Mouse (Mus musculus) central nervous system, embryonic 11.5 days (tissue): ENCODE results near the gene Sytl3. TPM values are rescaled to one million over a fixed set of nuclear protein-coding genes. Genes with fewer than 3 reads are reported as not detected.

Experiments
- polyA plus RNA-seq: library from polyadenylated mRNA; depleted of rRNA; stranded (reverse); fragments of >200 nt; gene quantifications from 2 replicates; pipeline ENCODE4 v1.2.3, GENCODE M21; 2012; rRNA removed

Sytl3 gene
- polyA plus RNA-seq, result 0.13 and 0.15 TPM in 2 replicates

DNA sequence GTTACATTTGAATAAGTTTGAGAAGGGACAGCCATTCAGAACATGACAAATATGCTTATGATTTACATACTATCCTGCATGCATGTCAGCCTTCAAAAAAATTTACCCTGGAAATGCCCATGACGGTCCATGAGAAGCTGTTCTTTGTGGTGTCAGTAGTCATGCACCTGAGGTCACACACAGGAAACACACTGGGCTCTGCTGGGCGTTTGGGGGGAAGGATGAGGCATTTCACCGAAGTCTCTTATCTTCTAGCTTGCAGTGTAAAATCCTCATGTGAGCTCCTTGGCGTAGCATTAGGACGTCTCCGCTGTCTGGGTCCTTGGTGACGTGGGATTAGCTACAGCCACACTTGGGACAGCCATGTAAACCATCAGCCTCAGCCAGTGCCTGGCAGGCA, at the start of gene Sytl3:
TSS of gene Sytl3 (plus strand) at position 293 of the 400 bp plus-strand sequence.

DNA sequence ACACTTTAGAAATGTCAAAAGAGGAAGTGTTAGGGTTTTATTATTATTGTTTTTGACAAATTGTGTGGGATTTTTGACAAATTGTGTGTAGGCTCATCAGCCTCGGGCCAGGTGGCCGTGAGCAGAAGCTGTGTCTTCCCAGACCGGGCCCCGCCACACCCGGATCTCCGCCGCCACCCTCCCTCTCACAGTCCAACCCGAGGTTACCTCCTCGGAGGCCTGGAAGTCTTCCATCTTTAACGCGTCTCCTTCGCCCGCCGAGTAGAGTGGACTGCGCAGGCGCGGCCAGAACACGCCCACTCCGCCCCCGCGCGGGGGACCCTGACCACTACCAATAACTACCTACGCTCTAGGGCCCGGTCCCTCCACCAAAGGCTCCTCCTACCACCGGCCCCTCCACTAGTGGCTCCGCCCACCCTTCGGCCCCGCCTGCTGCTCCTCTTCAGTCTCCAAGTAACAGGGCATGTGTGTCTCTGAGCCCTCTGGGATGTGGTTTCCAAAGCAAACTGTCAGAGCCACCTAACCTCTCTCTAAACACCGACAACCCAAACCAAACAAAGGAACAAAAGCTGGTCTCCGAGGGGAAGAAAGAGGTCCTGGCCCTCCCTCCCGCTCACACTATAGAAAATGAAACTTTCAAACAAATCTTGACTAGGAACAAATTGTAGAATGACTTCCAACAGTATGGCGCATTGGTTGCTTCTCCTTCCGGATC, 3.2 kb upstream of the Sytl3 start, which contains the start of gene Dynlt1f:
TSS of gene Dynlt1f (minus strand) at position 334 of the 715 bp plus-strand sequence.

DNA sequence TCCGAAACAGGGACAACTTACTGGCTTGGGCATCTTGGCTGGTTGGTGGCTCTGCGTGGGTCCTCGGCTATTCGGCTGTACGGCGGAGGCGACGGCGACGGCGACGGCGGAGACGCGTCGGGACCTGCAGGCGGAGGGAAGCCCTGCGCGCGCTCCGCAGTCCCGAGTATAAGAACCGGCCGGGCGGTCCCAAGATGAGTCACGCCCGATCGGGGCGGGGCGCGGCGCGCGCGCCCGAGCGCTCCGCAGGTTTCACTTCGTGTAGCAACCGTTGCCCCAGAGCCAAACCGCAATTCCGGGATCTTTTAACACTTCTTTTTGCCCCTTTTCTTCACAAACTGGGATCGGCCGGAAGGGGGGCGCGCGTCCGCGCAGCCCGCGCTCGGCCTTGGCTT, 123.7 kb downstream of the Sytl3 start, which contains the start of gene Ezr:
TSS of gene Ezr (minus strand) at position 174 of the 395 bp plus-strand sequence.

Other genes with a start within 250 kb of the Sytl3 start
- 281 and 648 TPM in 2 replicates for gene Dynlt1b, start 229.0 kb upstream of the Sytl3 start, polyA plus RNA-seq
- 23.1 and 53.7 TPM in 2 replicates for gene Dynlt1c, start 57.4 kb upstream of the Sytl3 start, polyA plus RNA-seq
- gene Dynlt1f, start 3.2 kb upstream of the Sytl3 start, polyA plus RNA-seq, result 141 and 363 TPM in 2 replicates
- gene Ezr, start 123.7 kb downstream of the Sytl3 start, polyA plus RNA-seq, result 40.5 and 154 TPM in 2 replicates